Mouse (Mus musculus) liver, adult 2 months (tissue): ENCODE data around the gene Rnf145. TPM values are rescaled to one million over a fixed set of nuclear protein-coding genes. Genes with fewer than 3 reads are reported as not detected.

Experiments
- DNase-seq: peaks from one replicate; pipeline ENCODE4 v3.0.0-alpha.2; 2011; ENCODE audit warnings: low read depth, low spot score; ENCODE audit errors: extremely low read depth
- H3K27ac ChIP-seq: fragments of 200-500 bp; replicated peaks from 2 replicates; pipeline ENCODE4 v1.5.1; 2012; ENCODE audit warnings: low read depth, mild to moderate bottlenecking, control low read depth, inconsistent platforms, low read length; ENCODE audit not compliant: insufficient read depth
- H3K27me3 ChIP-seq: fragments of 200-500 bp; 2 replicates; pipeline ENCODE4 v1.6.1; 2012; ENCODE audit warnings: mild to moderate bottlenecking, moderate library complexity, low read length, inconsistent platforms; ENCODE audit not compliant: control insufficient read depth, insufficient read depth
- H3K36me3 ChIP-seq: fragments of 200-500 bp; 2 replicates; pipeline ENCODE4 v1.6.1; 2012; ENCODE audit warnings: low read length, inconsistent platforms; ENCODE audit not compliant: control insufficient read depth, insufficient read depth
- H3K4me1 ChIP-seq: fragments of 200-500 bp; 2 replicates; pipeline ENCODE4 v1.6.1; 2011; ENCODE audit warnings: low read length; ENCODE audit not compliant: control insufficient read depth, insufficient read depth
- H3K4me3 ChIP-seq: fragments of 200-500 bp; 2 replicates; pipeline ENCODE4 v1.5.1; 2011; ENCODE audit warnings: low read depth, mild to moderate bottlenecking, control low read depth, low read length, moderate library complexity; ENCODE audit not compliant: insufficient read depth
- H3K79me2 ChIP-seq: fragments of 200-500 bp; 2 replicates; pipeline ENCODE4 v1.6.1; 2012; ENCODE audit warnings: inconsistent platforms, mild to moderate bottlenecking, low read length, moderate library complexity; ENCODE audit not compliant: control insufficient read depth, insufficient read depth
- H3K9ac ChIP-seq: fragments of 200-500 bp; 2 replicates; pipeline ENCODE4 v1.6.1; 2012; ENCODE audit warnings: low read depth, mild to moderate bottlenecking, control low read depth, inconsistent platforms, low read length
- CTCF ChIP-seq: fragments of 200-500 bp; IDR thresholded peaks from 2 replicates; pipeline ENCODE4 v1.5.1; 2011; ENCODE audit warnings: low read depth, low read length, control low read depth
- POLR2A ChIP-seq: fragments of 200-500 bp; IDR thresholded peaks from 2 replicates; pipeline ENCODE4 v1.6.1; 2011; ENCODE audit warnings: low read length, control low read depth; ENCODE audit not compliant: insufficient read depth; ENCODE audit errors: extremely low read depth
- WGBS: fragments of 180-500 bp; shearing (Covaris S2); methylation state at CpG from one replicate; pipeline ENCODE4 v1.1.7; 2018; 5-methylcytosine and 5-hydroxymethylcytosine counted together
- polyA plus RNA-seq: library from polyadenylated mRNA; depleted of rRNA; stranded (reverse); fragments of >200 nt; gene quantifications from 2 replicates; pipeline ENCODE4 v1.2.3, GENCODE M21; 2012
- total RNA-seq: library from RNA; depleted of rRNA; stranded (reverse); fragments of >200 nt; gene quantifications from 2 replicates; pipeline ENCODE4 v1.2.3, GENCODE M21; 2014

The Rnf145 gene
- total and polyA plus RNA-seq, 2 experiments: 17.0 to 18.0 TPM

- Histone ChIP-seq H3K9ac (no peak overlapping the region), H3K79me2 (no peaks in the 10 kb centered on the region), H3K4me1 (no peaks in the 10 kb centered on the region), H3K27ac (no peak overlapping the region), H3K36me3 (no peaks in the 10 kb centered on the region), H3K27me3 (no peaks in the 10 kb centered on the region; the same call in 1 of the 2 replicates), H3K4me3 (no peak overlapping the region)
- WGBS: 8% methylated on average over 3 of the region's 3 CpGs
- peak; percentile 61 for DNase-seq
- TF ChIP-seq POLR2A (no peak), CTCF (peak; percentile 66)
Measured at GRCm38 (mm10) chr11:44586047-44586696, 67.4 kb downstream of the Rnf145 start.

GRCm38 (mm10) chr11:44593016-44593415, 74.3 kb downstream of the Rnf145 start:
- no peak for DNase-seq
- H3K36me3 ChIP-seq: no peaks in the 10 kb centered on the region
- TF ChIP-seq CTCF: no peak
- H3K9ac ChIP-seq: no peak overlapping the region
- no peaks in the 10 kb centered on the region; the same call in 1 of the 2 replicates for H3K27me3 ChIP-seq
- H3K4me1 ChIP-seq: no peaks in the 10 kb centered on the region
- H3K79me2 ChIP-seq: no peaks in the 10 kb centered on the region
- 88% methylated on average over 6 of the region's 6 CpGs for WGBS
- no peak overlapping the region for H3K4me3 ChIP-seq
- no peak overlapping the region for H3K27ac ChIP-seq

DNA sequence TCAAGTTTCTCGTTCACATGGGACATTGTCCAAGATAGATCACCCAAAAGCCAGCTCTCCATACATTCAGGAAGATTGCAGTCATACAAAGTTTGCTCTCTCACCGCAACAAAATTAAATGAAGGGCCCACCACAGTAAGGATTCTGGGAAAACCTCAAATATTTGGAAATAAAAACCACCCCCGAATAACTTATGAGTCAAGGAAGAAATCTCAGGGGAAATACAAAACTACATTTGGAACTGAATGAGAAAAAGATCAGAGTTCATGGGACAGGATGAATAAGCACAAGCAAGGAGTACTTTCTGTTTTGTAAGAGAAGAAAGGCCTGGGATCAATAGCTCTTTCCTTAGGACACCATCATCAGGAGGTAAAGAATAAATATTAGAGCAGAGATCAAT, 76.0 kb downstream of the Rnf145 start:
- no peaks in the 10 kb centered on the region for H3K4me1 ChIP-seq
- WGBS: 74% methylated on average over 3 of the region's 3 CpGs
- no peak overlapping the region for H3K4me3 ChIP-seq
- no peaks in the 10 kb centered on the region for H3K79me2 ChIP-seq
- no peak overlapping the region for H3K9ac ChIP-seq
- TF ChIP-seq CTCF (no peak), POLR2A (no peak)
- DNase-seq: no peak
- H3K27ac ChIP-seq: no peak overlapping the region
- H3K36me3 ChIP-seq: no peaks in the 10 kb centered on the region
- no peaks in the 10 kb centered on the region for H3K27me3 ChIP-seq

DNA sequence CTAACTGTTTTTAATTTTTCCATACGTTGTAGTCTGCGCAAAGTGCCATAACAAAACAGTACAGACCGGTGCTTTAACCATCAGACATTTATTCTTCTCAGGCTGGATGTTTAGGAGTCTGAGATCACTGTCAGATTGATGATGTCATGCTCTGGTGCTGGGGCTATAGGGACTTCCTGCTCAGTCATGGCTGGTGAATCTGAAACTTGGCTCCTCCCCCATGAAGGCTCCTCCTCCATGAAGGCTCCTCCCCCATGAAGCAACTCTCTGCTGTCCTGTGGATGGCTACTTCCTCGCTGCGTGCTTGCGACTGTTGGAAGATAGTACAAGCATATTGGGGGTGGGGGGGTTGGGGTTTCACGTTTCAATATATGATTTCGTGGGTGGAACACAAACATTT, 88.1 kb downstream of the Rnf145 start:
- Histone ChIP-seq H3K27ac (no peak overlapping the region), H3K79me2 (no peaks in the 10 kb centered on the region), H3K36me3 (no peaks in the 10 kb centered on the region), H3K9ac (no peak overlapping the region), H3K27me3 (peaks cover 5% of the 10 kb centered on the region), H3K4me1 (no peaks in the 10 kb centered on the region; the same call in 1 of the 2 replicates), H3K4me3 (no peak overlapping the region)
- TF ChIP-seq POLR2A (no peak), CTCF (no peak)
- 74% methylated on average over 8 of the region's 8 CpGs for WGBS
- no peak for DNase-seq

GRCm38 (mm10) chr11:44608646-44609045, 89.9 kb downstream of the Rnf145 start:
- TF ChIP-seq CTCF (no peak), POLR2A (no peak)
- Histone ChIP-seq H3K27ac (no peak overlapping the region), H3K4me3 (no peak overlapping the region), H3K9ac (no peak overlapping the region), H3K27me3 (peaks cover 8% of the 10 kb centered on the region), H3K4me1 (no peaks in the 10 kb centered on the region; the same call in 1 of the 2 replicates), H3K36me3 (no peaks in the 10 kb centered on the region), H3K79me2 (no peaks in the 10 kb centered on the region)
- no peak for DNase-seq
- WGBS: 84% methylated on average over 11 of the region's 11 CpGs

DNA sequence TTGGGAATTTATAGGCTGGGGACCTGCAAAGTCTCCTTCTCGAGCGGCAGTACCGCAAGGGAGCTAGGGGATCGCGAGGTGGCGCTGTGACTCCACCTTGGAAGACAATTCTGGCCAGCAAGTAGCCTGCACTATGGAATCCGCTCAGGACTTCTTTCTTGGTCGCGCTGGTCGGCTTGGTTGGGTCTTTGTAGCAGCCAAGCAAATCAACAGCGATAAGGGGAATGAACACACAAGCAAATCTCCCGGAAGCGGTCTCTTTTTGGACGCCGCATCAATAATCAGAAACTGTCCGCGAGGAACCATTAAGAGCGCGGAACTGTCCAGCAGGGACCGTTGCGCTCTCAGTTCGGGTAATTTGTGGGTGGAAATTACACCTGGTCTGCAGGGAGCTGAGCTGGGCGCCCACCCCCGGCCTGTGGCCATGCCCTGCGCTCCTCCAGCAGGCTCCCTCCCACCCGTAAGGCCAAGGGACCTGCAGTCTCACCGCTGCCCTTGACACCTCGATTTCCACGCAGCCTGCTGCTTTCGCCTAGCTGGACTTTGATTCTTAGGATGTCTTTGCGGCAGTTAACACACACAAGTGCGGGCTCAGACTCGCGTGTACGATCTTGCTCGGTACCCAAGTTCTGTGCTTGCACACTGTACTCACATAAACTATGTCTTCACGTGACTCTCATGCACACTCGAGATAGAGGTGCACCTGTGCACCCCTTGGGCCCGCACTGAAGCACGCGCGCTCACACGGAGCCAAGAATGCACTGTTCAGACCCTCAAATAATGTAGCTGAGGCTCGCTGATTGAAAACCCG, 92.4 kb downstream of the Rnf145 start:
- Histone ChIP-seq H3K9ac (no peak overlapping the region), H3K27ac (no peak overlapping the region), H3K36me3 (no peaks in the 10 kb centered on the region), H3K79me2 (no peaks in the 10 kb centered on the region), H3K27me3 (peaks cover 10% of the 10 kb centered on the region), H3K4me1 (no peaks in the 10 kb centered on the region; the same call in 1 of the 2 replicates), H3K4me3 (peak overlapping the region; percentile 7)
- 2% methylated on average over 45 of the region's 45 CpGs for WGBS
- TF ChIP-seq POLR2A (no peak), CTCF (peak; percentile 98)
- peak; percentile 54 for DNase-seq
